Mouse (Mus musculus) CH12.LX (cell line): ENCODE measurements around the gene Ermard.

Source experiments
- CHD1 ChIP-seq: IDR thresholded peaks from 2 replicates; pipeline ENCODE4 v1.6.1; 2012; ENCODE audit warnings: low read depth, low read length, improper control_type of control experiment, inconsistent platforms
- CTCF ChIP-seq, 2 experiments: IDR thresholded peaks in 1 of 2; conservative IDR thresholded peaks in 1 of 2; 2 replicates each; pipeline ENCODE4 v1.5.1; 2011 to 2012; ENCODE audit warnings: low read depth in 2 of 2, low read length in 2 of 2, improper control_type of control experiment in 1 of 2, inconsistent platforms in 1 of 2, mild to moderate bottlenecking in 1 of 2, moderate library complexity in 1 of 2
- ETS1 ChIP-seq: conservative IDR thresholded peaks from 2 replicates; pipeline ENCODE4 v1.6.1; 2012; ENCODE audit warnings: low read depth, mild to moderate bottlenecking, inconsistent platforms, low read length, improper control_type of control experiment, moderate library complexity
- IRF4 ChIP-seq: IDR thresholded peaks from 2 replicates; pipeline ENCODE4 v1.6.1; 2014; ENCODE audit warnings: low read depth, mild to moderate bottlenecking, inconsistent platforms, low read length, improper control_type of control experiment
- JUN ChIP-seq: IDR thresholded peaks from 2 replicates; pipeline ENCODE4 v1.6.1; 2011; ENCODE audit warnings: low read depth, mild to moderate bottlenecking, low read length, improper control_type of control experiment, moderate library complexity; ENCODE audit not compliant: insufficient read depth
- MAFK ChIP-seq: IDR thresholded peaks from 2 replicates; pipeline ENCODE4 v1.6.1; 2011; ENCODE audit warnings: low read length, improper control_type of control experiment; ENCODE audit not compliant: insufficient replicate concordance
- NELFE ChIP-seq: IDR thresholded peaks from 2 replicates; pipeline ENCODE4 v1.6.1; 2011; ENCODE audit warnings: low read depth, low read length, improper control_type of control experiment
- POLR2A ChIP-seq: IDR thresholded peaks from 2 replicates; pipeline ENCODE4 v1.6.1; 2011; ENCODE audit warnings: low read depth, mild to moderate bottlenecking, improper control_type of control experiment, low read length
- POLR2AphosphoS2 ChIP-seq: IDR thresholded peaks from 2 replicates; pipeline ENCODE4 v1.6.1; 2011; ENCODE audit warnings: low read depth, low read length, improper control_type of control experiment
- TBP ChIP-seq: conservative IDR thresholded peaks from 2 replicates; pipeline ENCODE4 v1.6.1; 2011; ENCODE audit warnings: low read depth, low read length, improper control_type of control experiment
- TCF12 ChIP-seq: IDR thresholded peaks from 2 replicates; pipeline ENCODE4 v1.6.1; 2014; ENCODE audit warnings: low read depth, mild to moderate bottlenecking, inconsistent platforms, low read length, improper control_type of control experiment
- UBTF ChIP-seq: IDR thresholded peaks from 2 replicates; pipeline ENCODE4 v1.6.1; 2012; ENCODE audit warnings: low read depth, mild to moderate bottlenecking, inconsistent platforms, low read length, improper control_type of control experiment, moderate library complexity
- USF1 ChIP-seq: IDR thresholded peaks from 2 replicates; pipeline ENCODE4 v1.6.1; 2014; ENCODE audit warnings: low read depth, mild to moderate bottlenecking, inconsistent platforms, low read length, improper control_type of control experiment
- ZC3H11A ChIP-seq: IDR thresholded peaks from 2 replicates; pipeline ENCODE4 v1.6.1; 2012; ENCODE audit warnings: low read depth, mild to moderate bottlenecking, inconsistent platforms, low read length, improper control_type of control experiment

- TF ChIP-seq IRF4 (no peak), CTCF (conservative IDR thresholded peaks at IDR 0.05 in 1 of 2, IDR thresholded peaks at IDR 0.05 in 1 of 2; ENCODE audit: low read depth in 2 of 2, low read length in 2 of 2) (no peak), TBP (no peak), POLR2A (no peak), MAFK (no peak), TCF12 (no peak), CHD1 (no peak), UBTF (no peak), POLR2AphosphoS2 (no peak), JUN (no peak), ZC3H11A (no peak), NELFE (no peak), USF1 (no peak), ETS1 (no peak)
Measured at GRCm38 (mm10) chr17:15069124-15069523, 28.1 kb downstream of the Ermard start.
